Mouse (Mus musculus) limb, embryonic 15.5 days (tissue): Measurements from ENCODE around the gene Amotl2. TPM values are rescaled to one million over a fixed set of nuclear protein-coding genes. Genes with fewer than 3 reads are reported as not detected.

Experiments
- ATAC-seq: fragments of 200-750 bp; cut with Nextera tagmentation; 2 replicates; pipeline ENCODE4 v1.8.0; 2017; ENCODE audit warnings: low read depth, moderate TSS enrichment; ENCODE audit not compliant: insufficient number of reproducible peaks, low FRiP score, low TSS enrichment
- H3K27ac ChIP-seq: fragments of 300-500 bp; sonication (generic); 2 replicates; pipeline ENCODE4 v1.5.1; 2015; ENCODE audit warnings: moderate library complexity, mild to moderate bottlenecking, inconsistent platforms
- H3K27me3 ChIP-seq: fragments of 300-500 bp; sonication (generic); 2 replicates; pipeline ENCODE4 v1.6.1; 2015; ENCODE audit warnings: inconsistent platforms
- H3K36me3 ChIP-seq: fragments of 300-500 bp; sonication (generic); 2 replicates; pipeline ENCODE4 v1.6.1; 2015; ENCODE audit warnings: inconsistent platforms
- H3K4me1 ChIP-seq: fragments of 300-500 bp; sonication (generic); 2 replicates; pipeline ENCODE4 v1.6.1; 2015; ENCODE audit warnings: inconsistent platforms
- H3K4me2 ChIP-seq: fragments of 300-500 bp; sonication (generic); 2 replicates; pipeline ENCODE4 v1.6.1; 2015; ENCODE audit warnings: mild to moderate bottlenecking, inconsistent platforms
- H3K4me3 ChIP-seq: fragments of 300-500 bp; sonication (generic); 2 replicates; pipeline ENCODE4 v1.5.1; 2015; ENCODE audit warnings: mild to moderate bottlenecking, inconsistent platforms
- H3K9ac ChIP-seq: fragments of 300-500 bp; sonication (generic); 2 replicates; pipeline ENCODE4 v1.6.1; 2015; ENCODE audit warnings: inconsistent platforms
- H3K9me3 ChIP-seq: fragments of 300-500 bp; sonication (generic); 2 replicates; pipeline ENCODE4 v1.6.1; 2016; ENCODE audit warnings: inconsistent platforms
- whole genome bisulfite sequencing: fragments of 180-500 bp; shearing (Covaris S2); methylation state at CpG from one replicate; pipeline ENCODE4 v1.1.7; 2015; 5-methylcytosine and 5-hydroxymethylcytosine counted together
- polyA plus RNA-seq: library from polyadenylated mRNA; unstranded; fragments of >200 nt; fragmentation: Nextera tagmentation; extraction: Ambion mirVana; gene quantifications from 2 replicates; pipeline ENCODE4 v1.2.1, GENCODE M21; 2015

The Amotl2 gene
- polyA plus RNA-seq = 60.7 and 61.5 TPM in 2 replicates

GRCm38 (mm10) chr9:102716481-102717163, at the start of gene Amotl2:
TSS of gene Amotl2 (plus strand) at chr9:102716672.
- peaks cover 59% of the 10 kb centered on the region for H3K4me1 ChIP-seq
- H3K9ac ChIP-seq = peak within 1 kb of the TSS; percentile 94

GRCm38 (mm10) chr9:102668115-102668514, 48.4 kb upstream of the Amotl2 start:
- no peak overlapping the region for H3K27ac ChIP-seq
- WGBS = 16% methylated on average over 6 of the region's 6 CpGs
- no peaks in the 10 kb centered on the region for H3K36me3 ChIP-seq
- H3K27me3 ChIP-seq = no peaks in the 10 kb centered on the region; the same call in 1 of the 2 replicates
- H3K9me3 ChIP-seq = no peaks in the 10 kb centered on the region
- no peak for ATAC-seq
- H3K4me3 ChIP-seq = no peak overlapping the region
- peaks cover 3% of the 10 kb centered on the region; the same call in 1 of the 2 replicates for H3K4me1 ChIP-seq
- H3K4me2 ChIP-seq = no peak overlapping the region
- no peak overlapping the region for H3K9ac ChIP-seq

More at GRCm38 (mm10) chr9:102716481-102717163, at the start of gene Amotl2:
- peak within 1 kb of the TSS; percentile 81 for H3K4me2 ChIP-seq
- peak within 1 kb of the TSS; percentile 99 for H3K27ac ChIP-seq
- H3K4me3 ChIP-seq = peak within 1 kb of the TSS; percentile 66
- no peaks in the 10 kb centered on the region for H3K27me3 ChIP-seq
- H3K9me3 ChIP-seq = no peaks in the 10 kb centered on the region
- WGBS = 5% methylated on average over 22 of the region's 22 CpGs
- peaks cover 15% of the 10 kb centered on the region for H3K36me3 ChIP-seq
- ATAC-seq = no peak

- H3K27ac ChIP-seq = no peak overlapping the region
- WGBS = 84% methylated on average over 12 of the region's 12 CpGs
- no peak overlapping the region for H3K9ac ChIP-seq
- no peaks in the 10 kb centered on the region for H3K9me3 ChIP-seq
- H3K4me1 ChIP-seq = peaks cover 10% of the 10 kb centered on the region
- H3K27me3 ChIP-seq = no peaks in the 10 kb centered on the region; the same call in 1 of the 2 replicates
- no peaks in the 10 kb centered on the region for H3K36me3 ChIP-seq
- no peak for ATAC-seq
- no peak overlapping the region for H3K4me2 ChIP-seq
- no peak overlapping the region for H3K4me3 ChIP-seq
Measured at GRCm38 (mm10) chr9:102668906-102669305, 47.6 kb upstream of the Amotl2 start.

GRCm38 (mm10) chr9:102673381-102673780, 43.1 kb upstream of the Amotl2 start:
- Histone ChIP-seq H3K4me2 (no peak overlapping the region), H3K9ac (no peak overlapping the region), H3K9me3 (no peaks in the 10 kb centered on the region), H3K36me3 (no peaks in the 10 kb centered on the region), H3K27me3 (no peaks in the 10 kb centered on the region; the same call in 1 of the 2 replicates), H3K4me3 (no peak overlapping the region), H3K27ac (no peak overlapping the region), H3K4me1 (peaks cover 10% of the 10 kb centered on the region)
- WGBS = 52% methylated on average over 7 of the region's 7 CpGs
- ATAC-seq = no peak

GRCm38 (mm10) chr9:102675922-102676321, 40.5 kb upstream of the Amotl2 start:
- Histone ChIP-seq H3K4me3 (no peak overlapping the region), H3K27me3 (no peaks in the 10 kb centered on the region), H3K4me1 (peaks cover 10% of the 10 kb centered on the region), H3K36me3 (no peaks in the 10 kb centered on the region), H3K27ac (no peak overlapping the region), H3K9ac (no peak overlapping the region), H3K9me3 (no peaks in the 10 kb centered on the region), H3K4me2 (no peak overlapping the region)
- WGBS = 83% methylated on average over 5 of the region's 5 CpGs
- no peak for ATAC-seq

- peak; percentile 91 for ATAC-seq
- H3K4me1 ChIP-seq = peaks cover 8% of the 10 kb centered on the region
- no peaks in the 10 kb centered on the region for H3K9me3 ChIP-seq
- no peak overlapping the region for H3K4me3 ChIP-seq
- H3K27me3 ChIP-seq = no peaks in the 10 kb centered on the region
- peak overlapping the region; percentile 84 for H3K27ac ChIP-seq
- H3K9ac ChIP-seq = no peak overlapping the region
- whole genome bisulfite sequencing = 33% methylated on average over 7 of the region's 7 CpGs
- no peak overlapping the region for H3K4me2 ChIP-seq
- H3K36me3 ChIP-seq = no peaks in the 10 kb centered on the region
Measured at GRCm38 (mm10) chr9:102681470-102681869, 35.0 kb upstream of the Amotl2 start.

- WGBS = 17% methylated on average over 4 of the region's 4 CpGs
- no peak overlapping the region for H3K9ac ChIP-seq
- no peak overlapping the region for H3K4me3 ChIP-seq
- H3K4me1 ChIP-seq = peaks cover 47% of the 10 kb centered on the region
- H3K27me3 ChIP-seq = no peaks in the 10 kb centered on the region
- H3K9me3 ChIP-seq = no peaks in the 10 kb centered on the region
- H3K4me2 ChIP-seq = no peak overlapping the region
- 0 out of 2 replicates have a peak, but pooled peaks have one; percentile 22 for ATAC-seq
- H3K27ac ChIP-seq = peak overlapping the region; percentile 44
- no peaks in the 10 kb centered on the region for H3K36me3 ChIP-seq
Measured at GRCm38 (mm10) chr9:102687943-102688342, 28.5 kb upstream of the Amotl2 start.

- H3K36me3 ChIP-seq = no peaks in the 10 kb centered on the region
- H3K27me3 ChIP-seq = no peaks in the 10 kb centered on the region
- H3K4me1 ChIP-seq = peaks cover 52% of the 10 kb centered on the region
- WGBS = 5% methylated on average over 13 of the region's 13 CpGs
- peak overlapping the region; percentile 17; the same call in 1 of the 2 replicates for H3K9ac ChIP-seq
- no peaks in the 10 kb centered on the region for H3K9me3 ChIP-seq
- H3K4me2 ChIP-seq = peak overlapping the region; percentile 96
- H3K4me3 ChIP-seq = peak overlapping the region; percentile 48
- no peak for ATAC-seq
- H3K27ac ChIP-seq = peak overlapping the region; percentile 63
Measured at GRCm38 (mm10) chr9:102689406-102689939, 27.0 kb upstream of the Amotl2 start.

- Histone ChIP-seq H3K36me3 (no peaks in the 10 kb centered on the region), H3K27ac (peak overlapping the region; percentile 63), H3K4me1 (peaks cover 52% of the 10 kb centered on the region), H3K4me2 (peak overlapping the region; percentile 96), H3K4me3 (peak overlapping the region; percentile 48), H3K27me3 (no peaks in the 10 kb centered on the region), H3K9me3 (no peaks in the 10 kb centered on the region), H3K9ac (peak overlapping the region; percentile 17; the same call in 1 of the 2 replicates)
- peak; percentile 57 for ATAC-seq
- WGBS = under 1% methylated on average over 44 of the region's 44 CpGs
Measured at GRCm38 (mm10) chr9:102689940-102690642, 26.4 kb upstream of the Amotl2 start.

GRCm38 (mm10) chr9:102690891-102691290, 25.6 kb upstream of the Amotl2 start:
- H3K9me3 ChIP-seq = no peaks in the 10 kb centered on the region
- peaks cover 52% of the 10 kb centered on the region for H3K4me1 ChIP-seq
- H3K4me3 ChIP-seq = peak overlapping the region; percentile 48
- no peaks in the 10 kb centered on the region for H3K36me3 ChIP-seq
- H3K9ac ChIP-seq = no peak overlapping the region
- peak overlapping the region; percentile 96 for H3K4me2 ChIP-seq
- ATAC-seq = no peak
- peak overlapping the region; percentile 54; the same call in 1 of the 2 replicates for H3K27ac ChIP-seq
- 8% methylated on average over 15 of the region's 15 CpGs for WGBS
- no peaks in the 10 kb centered on the region for H3K27me3 ChIP-seq

GRCm38 (mm10) chr9:102692564-102693475, 23.7 kb upstream of the Amotl2 start:
- Histone ChIP-seq H3K9ac (no peak overlapping the region), H3K4me3 (no peak overlapping the region), H3K4me2 (no peak overlapping the region), H3K9me3 (no peaks in the 10 kb centered on the region), H3K27me3 (no peaks in the 10 kb centered on the region), H3K36me3 (no peaks in the 10 kb centered on the region), H3K4me1 (peaks cover 47% of the 10 kb centered on the region), H3K27ac (0 out of 2 replicates have a peak overlapping the region, but pooled peaks have one; percentile 1)
- no peak for ATAC-seq
- 36% methylated on average over 9 of the region's 9 CpGs for WGBS
